Mouse (Mus musculus): Measurements from ENCODE around the gene Fgf2.

Gene Fgf2

GRCm38 (mm10) chr3:37353951-37354481 lies 5.9 kb downstream of the Fgf2 start:
- DNase-seq (ENCODE audit: low read depth in 2 of 2, low spot score in 2 of 2), result no peak

DNA sequence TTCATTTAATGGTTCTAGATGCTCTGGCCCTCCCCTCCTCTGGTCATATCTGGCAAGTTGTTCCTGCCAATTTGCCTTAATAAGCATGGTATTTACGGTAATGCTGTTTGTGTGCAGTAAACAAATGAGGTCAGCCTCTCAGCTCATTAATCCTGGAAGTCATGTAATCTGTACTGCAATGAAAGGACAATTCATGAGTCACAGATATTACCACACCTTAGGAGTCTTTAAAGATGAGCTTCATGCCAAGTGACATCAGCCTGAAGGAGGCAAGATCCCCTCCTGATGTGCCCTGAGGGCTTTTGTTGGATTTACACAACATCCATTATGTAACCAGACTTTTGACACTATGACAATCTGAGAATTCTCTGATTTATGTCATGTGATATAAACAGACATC lies 6.6 kb downstream of the Fgf2 start:
- DNase-seq (ENCODE audit: low read depth in 2 of 2, low spot score in 2 of 2), result no peak

DNA sequence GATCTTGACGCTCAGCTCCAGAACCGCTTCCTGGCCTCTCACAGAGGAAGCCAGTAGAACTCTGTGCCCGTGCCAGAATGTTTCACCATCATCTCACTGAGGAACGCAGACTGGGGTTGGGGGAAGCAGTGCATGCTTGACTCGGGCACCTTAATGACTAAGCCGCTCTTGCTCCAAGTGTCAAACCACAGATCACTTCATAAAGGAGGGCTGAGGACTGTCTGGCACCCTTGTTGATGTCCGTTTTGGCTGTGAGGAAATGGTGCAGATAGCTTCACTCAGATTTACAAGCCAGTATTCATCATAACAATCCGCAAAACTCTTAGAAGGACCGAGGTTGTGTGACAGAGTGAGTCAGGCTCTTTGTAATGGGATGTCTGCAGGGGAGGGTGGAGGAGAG lies 12.6 kb downstream of the Fgf2 start:
- DNase-seq (ENCODE audit: low read depth in 2 of 2, low spot score in 2 of 2), result no peak

GRCm38 (mm10) chr3:37365144-37365543 lies 17.0 kb downstream of the Fgf2 start:
- DNase-seq (ENCODE audit: low read depth in 2 of 2, low spot score in 2 of 2), result no peak

DNA sequence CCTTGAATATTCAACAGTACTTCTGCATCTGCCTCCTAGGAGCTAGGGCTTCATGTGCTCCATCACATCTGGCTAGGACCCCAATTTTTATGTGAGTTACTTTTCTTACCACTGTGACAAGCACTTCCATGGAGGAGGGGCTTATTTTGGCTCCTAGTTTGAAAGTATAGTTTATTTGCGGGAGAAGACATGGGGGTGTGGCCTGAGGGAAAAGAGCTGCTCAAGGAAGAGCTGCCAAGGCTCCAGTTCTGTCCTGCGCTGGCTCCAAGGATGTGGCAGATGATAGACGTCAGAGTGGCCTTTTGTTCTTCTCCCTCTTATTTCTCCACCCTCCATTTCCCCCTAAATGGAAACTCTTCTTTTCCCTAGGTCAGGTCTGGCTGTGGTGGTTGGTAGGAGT lies 17.8 kb downstream of the Fgf2 start:
- DNase-seq (ENCODE audit: low read depth in 2 of 2, low spot score in 2 of 2), result no peak

DNA sequence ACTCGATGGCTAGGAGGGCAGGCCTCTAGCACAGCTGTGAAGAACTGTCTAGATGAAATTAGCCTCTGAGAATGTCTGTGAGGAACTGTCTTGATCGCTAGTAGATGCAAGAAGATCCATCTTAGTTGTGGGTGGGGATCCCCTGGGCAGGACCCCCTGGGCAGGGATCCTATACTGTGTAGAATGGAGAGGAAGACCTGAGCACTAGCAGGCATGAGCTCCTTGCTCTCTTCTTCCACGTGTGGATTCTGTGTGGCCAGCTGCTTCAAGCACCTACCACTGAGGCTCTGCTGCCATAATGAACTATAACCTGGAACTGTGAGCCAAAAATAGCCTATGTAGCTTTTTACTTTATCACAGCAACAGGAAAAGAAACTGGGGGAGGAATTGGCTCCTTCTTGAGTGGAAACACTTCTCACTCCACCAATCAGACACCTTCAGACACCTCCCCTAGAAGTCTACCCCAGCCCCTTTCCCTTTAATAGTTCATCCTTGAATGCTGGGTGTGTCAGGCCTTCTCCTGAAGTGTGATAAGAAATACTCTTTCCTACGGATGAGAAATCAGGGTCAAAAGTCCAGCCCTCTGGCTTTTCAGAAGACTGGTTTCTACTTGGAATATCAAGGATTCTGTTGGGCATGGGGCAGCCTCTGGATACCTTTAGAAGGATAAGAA lies 18.4 kb downstream of the Fgf2 start:
- DNase-seq (ENCODE audit: low read depth in 2 of 2, low spot score in 2 of 2), result no peak

- no peak for DNase-seq (ENCODE audit: low read depth in 2 of 2, low spot score in 2 of 2)
These were observed 22.3 kb downstream of the Fgf2 start for GRCm38 (mm10) chr3:37370407-37370806.

DNA sequence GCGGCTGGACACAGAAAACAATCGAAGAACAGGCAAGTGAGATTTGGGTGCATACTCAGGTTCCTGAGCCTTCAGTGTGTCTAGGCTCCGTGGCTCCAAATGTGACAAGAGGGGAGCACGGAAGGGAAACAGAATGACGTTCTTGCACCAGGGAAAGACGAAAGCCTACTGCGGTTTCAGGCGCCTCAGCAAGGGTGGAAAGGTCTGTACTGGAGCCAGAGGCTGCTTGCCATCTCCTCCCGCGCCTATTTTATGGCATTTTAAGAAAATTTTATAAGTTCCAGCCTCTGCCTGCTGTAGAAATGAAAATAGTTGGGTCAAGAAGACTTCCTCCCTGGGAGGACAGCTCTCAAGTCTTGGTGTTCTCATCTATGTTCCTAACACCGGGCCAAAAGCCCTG lies 25.6 kb downstream of the Fgf2 start:
- DNase-seq (ENCODE audit: low read depth in 2 of 2, low spot score in 2 of 2), result no peak

GRCm38 (mm10) chr3:37377926-37378325 lies 29.8 kb downstream of the Fgf2 start:
- no peak for DNase-seq (ENCODE audit: low read depth in 2 of 2, low spot score in 2 of 2)

DNA sequence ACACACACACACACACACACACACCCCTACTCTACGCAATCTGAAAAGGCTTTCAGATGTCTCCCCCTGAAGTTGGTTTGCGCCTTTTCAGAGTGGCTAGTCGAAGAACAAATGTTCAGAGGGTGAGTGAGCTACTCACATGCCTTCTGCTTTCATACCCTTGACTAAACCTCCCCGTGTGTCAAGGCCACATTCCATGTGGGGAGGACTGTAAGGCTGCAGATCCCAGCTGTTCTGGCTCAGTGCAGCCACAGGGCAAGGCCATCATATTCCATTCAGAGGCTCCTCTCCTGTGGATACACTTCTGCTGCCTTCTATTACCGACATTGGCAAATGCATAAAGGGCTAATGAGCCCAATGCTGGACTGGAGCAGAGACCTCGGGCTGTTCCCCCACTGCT lies 30.3 kb downstream of the Fgf2 start:
- DNase-seq (ENCODE audit: low read depth in 2 of 2, low spot score in 2 of 2), result no peak

DNA sequence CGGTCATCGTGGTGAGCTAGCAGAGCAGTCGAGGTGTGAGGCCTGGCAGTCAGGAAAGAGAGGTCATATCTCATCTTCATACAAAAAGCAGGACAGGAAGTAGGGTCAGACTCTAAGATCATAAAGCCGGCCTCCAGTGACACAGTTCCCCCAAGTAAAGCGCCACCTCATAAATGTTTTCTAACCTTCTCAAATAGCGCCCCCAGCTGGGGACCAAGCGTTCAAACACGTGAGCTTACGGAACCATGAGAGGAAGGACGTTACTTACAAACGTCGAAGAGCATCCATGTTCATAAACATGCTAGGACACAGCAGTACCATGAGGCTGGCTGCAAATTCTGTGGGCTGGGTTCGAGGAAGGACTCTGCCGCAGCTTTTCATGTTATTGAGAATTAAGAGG lies 31.1 kb downstream of the Fgf2 start:
- no peak for DNase-seq (ENCODE audit: low read depth in 2 of 2, low spot score in 2 of 2)

DNA sequence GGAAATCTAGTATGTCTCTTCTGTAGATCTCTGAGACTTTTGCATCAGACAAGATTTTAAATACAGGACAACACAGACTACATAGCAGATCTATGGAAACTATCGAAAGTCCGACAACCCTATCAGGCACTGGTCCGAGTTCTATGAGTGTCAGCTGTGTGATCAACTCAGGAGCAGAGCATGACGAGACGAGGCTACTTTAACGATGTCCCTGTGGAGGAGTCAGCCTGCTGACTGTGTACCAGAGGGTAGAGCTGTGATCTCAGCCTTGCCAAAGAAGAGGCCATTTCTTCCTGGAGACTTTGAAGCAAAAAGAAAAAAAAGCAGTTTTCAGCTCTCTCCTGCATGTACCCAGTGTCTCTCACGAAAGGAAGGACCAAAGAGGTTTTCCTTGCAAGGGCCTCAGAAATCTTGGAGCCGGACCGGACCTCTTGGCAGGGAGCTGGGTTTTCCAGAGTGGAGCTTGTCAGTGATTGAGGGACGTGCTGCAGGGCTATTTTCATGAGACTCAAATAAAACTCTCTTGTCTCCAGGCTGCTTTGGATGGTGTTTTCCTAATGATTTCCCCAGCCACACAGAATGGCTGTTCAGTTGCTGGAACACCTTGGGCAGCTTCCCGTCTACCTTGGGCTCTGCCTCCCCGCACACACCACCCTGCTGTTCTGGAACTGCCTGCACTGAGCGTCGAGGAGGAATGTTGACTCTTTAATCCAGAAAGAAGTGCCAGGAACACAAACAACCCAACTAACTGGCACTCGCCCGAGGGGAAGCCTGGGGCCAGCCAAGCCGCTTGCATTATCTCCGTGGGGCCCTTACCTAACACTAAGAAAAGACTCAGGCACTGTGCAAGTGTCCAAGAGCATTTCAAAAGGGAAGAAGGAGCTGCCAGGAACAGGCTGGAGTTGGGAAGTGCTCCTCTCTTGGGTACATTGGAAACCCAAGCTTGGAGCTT lies 32.1 kb downstream of the Fgf2 start:
- no peak for DNase-seq (ENCODE audit: low read depth in 2 of 2, low spot score in 2 of 2)

DNA sequence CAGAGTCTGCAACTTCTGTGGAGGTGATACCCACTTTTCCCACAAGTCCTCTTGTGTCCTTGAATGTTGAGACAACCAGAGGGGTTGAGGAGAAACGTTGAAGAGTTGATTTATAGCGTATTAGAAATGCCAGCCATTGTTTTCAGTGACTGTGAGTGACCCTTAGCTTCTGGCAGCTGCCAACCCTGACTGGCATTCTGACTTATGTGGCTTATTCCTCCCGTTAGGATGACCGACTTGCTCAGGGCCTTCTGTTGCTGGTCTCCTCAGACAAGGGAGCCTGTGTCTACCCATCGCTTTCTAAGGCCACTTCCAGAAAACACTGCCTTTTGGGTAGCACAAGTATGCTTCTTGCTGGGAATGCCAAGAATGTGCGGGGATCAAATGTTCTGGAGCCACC lies 33.3 kb downstream of the Fgf2 start:
- DNase-seq (ENCODE audit: low read depth in 2 of 2, low spot score in 2 of 2), result no peak

- DNase-seq (ENCODE audit: low read depth in 2 of 2, low spot score in 2 of 2), result no peak
These were observed 35.1 kb downstream of the Fgf2 start for GRCm38 (mm10) chr3:37383096-37383765.

GRCm38 (mm10) chr3:37387310-37387709 lies 39.2 kb downstream of the Fgf2 start:
- DNase-seq (ENCODE audit: low read depth in 2 of 2, low spot score in 2 of 2), result no peak

DNA sequence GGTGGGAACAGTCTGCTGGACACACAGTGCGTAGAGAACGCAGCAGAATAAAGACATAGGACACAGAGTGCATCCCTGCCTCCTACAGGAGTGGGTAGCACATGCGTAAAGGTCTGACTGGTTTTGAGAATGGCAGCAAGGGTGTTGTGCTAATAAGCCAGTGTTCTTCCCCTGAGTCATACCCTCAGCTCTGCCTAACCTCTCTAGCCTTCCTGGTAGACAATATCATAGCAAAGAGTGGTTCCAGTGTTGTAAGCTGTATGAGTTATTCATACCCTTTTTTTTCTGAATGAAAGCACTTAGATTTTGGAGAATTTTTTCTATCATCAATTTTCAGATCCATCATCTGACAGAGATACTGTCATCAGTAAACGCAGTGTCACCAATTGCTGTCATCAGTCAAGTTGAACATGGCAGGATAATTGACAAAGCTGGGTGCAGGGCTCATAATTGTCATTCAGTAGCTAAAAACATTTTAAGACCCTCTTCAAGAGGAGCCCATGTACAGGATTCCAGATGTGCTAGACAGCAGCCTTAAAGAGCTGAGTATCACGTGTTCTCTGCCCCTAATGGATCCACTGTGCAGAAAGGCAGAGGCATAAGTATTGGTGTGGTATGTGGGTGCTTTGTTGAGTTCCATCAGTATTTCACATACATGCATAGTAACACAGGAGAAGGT lies 48.9 kb downstream of the Fgf2 start:
- no peak for DNase-seq (ENCODE audit: low read depth in 2 of 2, low spot score in 2 of 2)

- DNase-seq (ENCODE audit: low read depth in 2 of 2, low spot score in 2 of 2), result no peak
These were observed 49.5 kb downstream of the Fgf2 start for GRCm38 (mm10) chr3:37397646-37398045.

- DNase-seq (ENCODE audit: low read depth in 2 of 2, low spot score in 2 of 2), result no peak
These were observed 50.7 kb downstream of the Fgf2 start for GRCm38 (mm10) chr3:37398661-37399395.

DNA sequence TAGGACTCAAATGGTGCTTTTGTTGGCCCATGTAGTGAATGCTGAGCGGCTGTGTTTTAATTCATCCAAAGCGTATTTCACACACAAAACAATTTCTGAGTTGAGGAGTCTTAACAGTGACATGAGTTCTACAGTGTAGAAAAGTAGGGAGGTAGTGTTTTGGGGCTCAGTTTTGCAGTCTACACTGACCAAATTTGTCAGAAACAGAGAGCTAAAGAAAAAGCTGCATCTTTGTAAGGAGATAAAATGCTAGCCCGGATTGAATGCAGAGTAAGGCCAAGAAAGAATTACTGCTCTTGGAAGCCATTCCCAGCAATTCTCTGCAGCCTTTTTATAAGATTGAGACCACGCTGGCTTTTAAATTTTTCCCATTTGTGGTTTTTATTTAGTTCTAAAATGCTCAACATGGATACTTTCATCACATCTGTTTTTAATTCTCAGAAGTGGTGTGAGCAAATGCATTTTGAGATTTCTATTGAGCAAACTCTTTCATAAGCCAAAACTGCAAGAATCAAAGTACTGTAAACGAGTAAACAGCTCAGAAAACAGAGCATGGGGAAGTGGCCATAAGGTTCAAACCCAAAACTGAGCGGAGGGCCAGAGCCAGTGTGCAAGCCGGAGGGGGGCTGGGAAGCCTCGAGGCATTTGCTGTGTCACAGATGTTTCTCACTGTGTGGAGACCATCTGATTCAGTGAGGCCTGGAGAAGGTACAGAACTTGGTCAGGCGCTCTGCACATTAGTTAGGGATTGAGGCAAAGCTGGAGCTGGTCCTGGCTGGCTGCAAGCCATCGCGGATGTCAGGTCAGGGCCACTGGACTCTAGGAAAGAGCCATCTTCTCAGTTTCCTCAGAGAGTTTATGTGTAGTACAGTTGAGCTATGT lies 53.8 kb downstream of the Fgf2 start:
- DNase-seq (ENCODE audit: low read depth in 2 of 2, low spot score in 2 of 2), result no peak
